Mouse (Mus musculus): ENCODE measurements around the gene Pkp1.

The Pkp1 gene

DNA sequence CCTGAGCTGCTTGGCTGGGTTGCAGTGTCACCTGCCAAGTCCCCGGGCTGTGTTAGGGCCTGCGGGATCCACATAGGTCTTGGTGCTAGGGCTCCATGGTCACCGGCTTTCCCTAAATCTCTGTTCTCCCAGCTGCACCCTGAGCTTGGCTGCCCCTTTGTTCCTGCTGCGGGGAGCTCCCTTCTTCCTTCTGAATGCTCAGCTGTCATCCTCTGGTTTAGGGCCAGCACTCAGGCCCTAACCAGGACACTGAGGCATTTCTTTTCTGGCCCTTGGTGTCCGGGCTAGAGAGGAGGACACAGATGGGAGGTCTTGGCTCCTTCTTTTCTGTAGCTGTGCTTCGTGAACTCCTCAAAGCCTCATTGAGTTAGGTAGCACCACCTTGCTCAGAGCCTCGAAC, 97.2 kb downstream of the Pkp1 start:
- no peak for DNase-seq (ENCODE audit: low spot score in 2 of 2)

All from spleen, postnatal 14 days (tissue).